Mouse (Mus musculus) hindbrain, embryonic 16.5 days (tissue): Measurements from ENCODE around the gene Tmub2. TPM values are rescaled to one million over a fixed set of nuclear protein-coding genes. Genes with fewer than 3 reads are reported as not detected.

Experiments
- ATAC-seq: fragments of 200-750 bp; cut with Nextera tagmentation; 2 replicates; pipeline ENCODE4 v1.8.0; 2017; ENCODE audit warnings: moderate TSS enrichment, moderate library complexity
- H3K27ac ChIP-seq: fragments of 300-500 bp; sonication (generic); 2 replicates; pipeline ENCODE4 v1.5.1; 2014; ENCODE audit warnings: low read depth, mild to moderate bottlenecking, control low read depth, low read length, moderate library complexity
- H3K27me3 ChIP-seq: fragments of 300-500 bp; sonication (generic); replicated peaks from 2 replicates; pipeline ENCODE4 v1.6.1; 2014; ENCODE audit warnings: low read length; ENCODE audit not compliant: control insufficient read depth, insufficient read depth
- H3K36me3 ChIP-seq: fragments of 300-500 bp; sonication (generic); 2 replicates; pipeline ENCODE4 v1.6.1; 2014; ENCODE audit warnings: mild to moderate bottlenecking, low read length, moderate library complexity, mixed read lengths; ENCODE audit not compliant: control insufficient read depth, insufficient read depth
- H3K4me1 ChIP-seq: fragments of 300-500 bp; sonication (generic); 2 replicates; pipeline ENCODE4 v1.6.1; 2014; ENCODE audit warnings: low read depth, low read length; ENCODE audit not compliant: control insufficient read depth, insufficient read depth
- H3K4me2 ChIP-seq: fragments of 300-500 bp; sonication (generic); 2 replicates; pipeline ENCODE4 v1.6.1; 2014; ENCODE audit warnings: mild to moderate bottlenecking, low read length, control low read depth, moderate library complexity
- H3K4me3 ChIP-seq: fragments of 300-500 bp; sonication (generic); 2 replicates; pipeline ENCODE4 v1.5.1; 2014; ENCODE audit warnings: mild to moderate bottlenecking, low read length, control low read depth, moderate library complexity
- H3K9ac ChIP-seq: fragments of 300-500 bp; sonication (generic); 2 replicates; pipeline ENCODE4 v1.6.1; 2014; ENCODE audit warnings: low read depth, mild to moderate bottlenecking, control low read depth, low read length, moderate library complexity
- H3K9me3 ChIP-seq: fragments of 300-500 bp; sonication (generic); 2 replicates; pipeline ENCODE4 v1.6.1; 2014; ENCODE audit warnings: mild to moderate bottlenecking, low read length, moderate library complexity; ENCODE audit not compliant: control insufficient read depth
- WGBS: fragments of 180-500 bp; shearing (Covaris S2); extraction: QIAGEN DNeasy Blood & Tissue Kit; methylation state at CpG from one replicate; pipeline ENCODE4 v1.1.7; 2014; 5-methylcytosine and 5-hydroxymethylcytosine counted together
- polyA plus RNA-seq: library from polyadenylated mRNA; unstranded; fragments of >200 nt; fragmentation: Nextera tagmentation; extraction: Ambion mirVana; gene quantifications from 2 replicates; pipeline ENCODE4 v1.2.1, GENCODE M21; 2015

Tmub2 gene
- polyA plus RNA-seq, 1 experiment from 2014 or later, result 81.6 TPM

- H3K4me1 ChIP-seq, result peaks cover 21% of the 10 kb centered on the region
- H3K27ac ChIP-seq, result peak overlapping the region; percentile 98
- under 1% methylated on average over 49 of the region's 73 CpGs for WGBS
- H3K27me3 ChIP-seq, result no peaks in the 10 kb centered on the region
- H3K9ac ChIP-seq, result peak overlapping the region; percentile 92
- H3K36me3 ChIP-seq, result peaks cover 23% of the 10 kb centered on the region
- H3K4me2 ChIP-seq, result peak overlapping the region; percentile 97
- peak overlapping the region; percentile 88 for H3K4me3 ChIP-seq
- ATAC-seq, result peak; percentile 25
- H3K9me3 ChIP-seq, result no peaks in the 10 kb centered on the region
Measured at GRCm38 (mm10) chr11:102295598-102296471, 11.1 kb downstream of the Tmub2 start.

- 0% methylated on average over 55 of the region's 125 CpGs for WGBS
- Histone ChIP-seq H3K27ac (peak within 1 kb of the TSS; percentile 98), H3K4me3 (peak within 1 kb of the TSS; percentile 88), H3K27me3 (no peaks in the 10 kb centered on the region), H3K4me2 (peak within 1 kb of the TSS; percentile 97), H3K9me3 (no peaks in the 10 kb centered on the region), H3K9ac (peak within 1 kb of the TSS; percentile 92), H3K36me3 (peaks cover 15% of the 10 kb centered on the region), H3K4me1 (peaks cover 21% of the 10 kb centered on the region)
- peak; percentile 95 for ATAC-seq
Measured at GRCm38 (mm10) chr11:102296491-102297472, 12.1 kb downstream of the Tmub2 start, which contains the start of gene Atxn7l3. Gene Atxn7l3, minus strand, starts transcription at chr11:102296631.

GRCm38 (mm10) chr11:102297577-102298556 lies 13.1 kb downstream of the Tmub2 start:
- Histone ChIP-seq H3K4me3 (peak overlapping the region; percentile 88), H3K9me3 (no peaks in the 10 kb centered on the region), H3K36me3 (peaks cover 7% of the 10 kb centered on the region), H3K4me1 (peaks cover 21% of the 10 kb centered on the region), H3K9ac (peak overlapping the region; percentile 83), H3K4me2 (peak overlapping the region; percentile 97), H3K27ac (peak overlapping the region; percentile 98), H3K27me3 (no peaks in the 10 kb centered on the region)
- 27% methylated on average over 27 of the region's 27 CpGs for WGBS
- ATAC-seq, result 0 out of 2 replicates have a peak, but pooled peaks have one; percentile 12

GRCm38 (mm10) chr11:102299839-102300238 lies 15.1 kb downstream of the Tmub2 start:
- no peak for ATAC-seq
- 0% methylated on average over 1 of the region's 1 CpGs for WGBS
- H3K4me1 ChIP-seq, result peaks cover 14% of the 10 kb centered on the region
- no peak overlapping the region for H3K27ac ChIP-seq
- no peak overlapping the region for H3K4me2 ChIP-seq
- H3K27me3 ChIP-seq, result no peaks in the 10 kb centered on the region
- no peaks in the 10 kb centered on the region for H3K9me3 ChIP-seq
- H3K9ac ChIP-seq, result no peak overlapping the region
- no peak overlapping the region for H3K4me3 ChIP-seq
- H3K36me3 ChIP-seq, result no peaks in the 10 kb centered on the region

- no peak for ATAC-seq
- Histone ChIP-seq H3K4me3 (no peak overlapping the region), H3K36me3 (peaks cover 22% of the 10 kb centered on the region), H3K27me3 (no peaks in the 10 kb centered on the region), H3K4me1 (peaks cover 4% of the 10 kb centered on the region), H3K4me2 (no peak overlapping the region), H3K9me3 (no peaks in the 10 kb centered on the region), H3K9ac (no peak overlapping the region), H3K27ac (no peak overlapping the region)
- 31% methylated on average over 2 of the region's 2 CpGs for WGBS
Measured at GRCm38 (mm10) chr11:102304141-102304540, 19.4 kb downstream of the Tmub2 start.

- Histone ChIP-seq H3K4me3 (no peak overlapping the region), H3K36me3 (peaks cover 32% of the 10 kb centered on the region), H3K4me1 (peaks cover 9% of the 10 kb centered on the region), H3K27ac (no peak overlapping the region), H3K27me3 (no peaks in the 10 kb centered on the region), H3K9me3 (no peaks in the 10 kb centered on the region), H3K9ac (no peak overlapping the region), H3K4me2 (no peak overlapping the region)
- 54% methylated on average over 3 of the region's 3 CpGs for WGBS
- ATAC-seq, result no peak
Measured at GRCm38 (mm10) chr11:102305359-102305758, 20.6 kb downstream of the Tmub2 start.

- no peak for ATAC-seq
- Histone ChIP-seq H3K4me2 (no peak overlapping the region), H3K9me3 (no peaks in the 10 kb centered on the region), H3K27ac (no peak overlapping the region), H3K4me3 (no peak overlapping the region), H3K36me3 (peaks cover 46% of the 10 kb centered on the region), H3K27me3 (no peaks in the 10 kb centered on the region), H3K9ac (no peak overlapping the region), H3K4me1 (peaks cover 9% of the 10 kb centered on the region)
- 90% methylated on average over 9 of the region's 9 CpGs for WGBS
Measured at GRCm38 (mm10) chr11:102308104-102308503, 23.4 kb downstream of the Tmub2 start.

- H3K36me3 ChIP-seq, result peaks cover 54% of the 10 kb centered on the region
Measured at GRCm38 (mm10) chr11:102308979-102309378, 24.2 kb downstream of the Tmub2 start.

More at GRCm38 (mm10) chr11:102308979-102309378, 24.2 kb downstream of the Tmub2 start:
- Histone ChIP-seq H3K4me2 (peak overlapping the region; percentile 51), H3K9ac (peak overlapping the region; percentile 42), H3K4me1 (peaks cover 9% of the 10 kb centered on the region), H3K27ac (peak overlapping the region; percentile 26), H3K27me3 (no peaks in the 10 kb centered on the region), H3K4me3 (peak overlapping the region; percentile 27), H3K9me3 (no peaks in the 10 kb centered on the region)
- under 1% methylated on average over 27 of the region's 27 CpGs for WGBS
- ATAC-seq, result peak; percentile 93
